Mouse (Mus musculus): ENCODE measurements around the gene Tmed8.

GRCm38 (mm10) chr12:87127256-87127655 is 73.0 kb downstream of the Tmed8 start:
- TF ChIP-seq TAL1 (IDR thresholded peaks at IDR 0.05; ENCODE audit: low read length) (no peak), GATA1 (IDR thresholded peaks at IDR 0.05; ENCODE audit: low read length) (no peak)

Data from erythroblast, embryonic 14.5 days (primary cell).